Mouse (Mus musculus) forebrain, embryonic 11.5 days (tissue): ENCODE measurements around the gene Gas6. TPM values are rescaled to one million over a fixed set of nuclear protein-coding genes. Genes with fewer than 3 reads are reported as not detected.

Experiments used
- ATAC-seq: fragments of 200-750 bp; cut with Nextera tagmentation; replicated peaks from 2 replicates; pipeline ENCODE4 v1.8.0; 2017; ENCODE audit warnings: moderate TSS enrichment; ENCODE audit not compliant: low FRiP score
- DNase-seq: peaks from one replicate; pipeline ENCODE4 v3.0.0-alpha.2; 2017; ENCODE audit warnings: low spot score
- H3K27ac ChIP-seq: fragments of 300-500 bp; sonication (generic); 2 replicates; pipeline ENCODE4 v1.5.1; 2014; ENCODE audit warnings: low read depth, low read length
- H3K27me3 ChIP-seq: fragments of 300-500 bp; sonication (generic); 2 replicates; pipeline ENCODE4 v1.6.1; 2014; ENCODE audit warnings: mild to moderate bottlenecking, low read length, mixed read lengths; ENCODE audit not compliant: control insufficient read depth, insufficient read depth
- H3K36me3 ChIP-seq: fragments of 300-500 bp; sonication (generic); 2 replicates; pipeline ENCODE4 v1.6.1; 2014; ENCODE audit warnings: mild to moderate bottlenecking, low read length, moderate library complexity, mixed read lengths; ENCODE audit not compliant: control insufficient read depth, insufficient read depth
- H3K4me1 ChIP-seq: fragments of 300-500 bp; sonication (generic); replicated peaks from 2 replicates; pipeline ENCODE4 v1.6.1; 2014; ENCODE audit warnings: low read length, mixed read lengths; ENCODE audit not compliant: control insufficient read depth, insufficient read depth
- H3K4me2 ChIP-seq: fragments of 300-500 bp; sonication (generic); 2 replicates; pipeline ENCODE4 v1.6.1; 2014; ENCODE audit warnings: low read depth, mild to moderate bottlenecking, low read length, moderate library complexity, mixed read lengths; ENCODE audit not compliant: severe bottlenecking
- H3K4me3 ChIP-seq: fragments of 300-500 bp; sonication (generic); 2 replicates; pipeline ENCODE4 v1.5.1; 2014; ENCODE audit warnings: low read depth, low read length
- H3K9ac ChIP-seq: fragments of 300-500 bp; sonication (generic); 2 replicates; pipeline ENCODE4 v1.6.1; 2014; ENCODE audit warnings: low read length
- H3K9me3 ChIP-seq: fragments of 300-500 bp; sonication (generic); 2 replicates; pipeline ENCODE4 v1.6.1; 2016; ENCODE audit warnings: low read length, mixed read lengths; ENCODE audit not compliant: control insufficient read depth
- WGBS: fragments of 180-500 bp; shearing (Covaris S2); extraction: QIAGEN DNeasy Blood & Tissue Kit; methylation state at CpG from one replicate; pipeline ENCODE4 v1.1.7; 2014; 5-methylcytosine and 5-hydroxymethylcytosine counted together
- polyA plus RNA-seq: library from polyadenylated mRNA; unstranded; fragments of >200 nt; fragmentation: Nextera tagmentation; extraction: Ambion mirVana; gene quantifications from 2 replicates; pipeline ENCODE4 v1.2.1, GENCODE M21; 2014

Gas6 gene
- polyA plus RNA-seq, 1 experiment from 2014 or later = 9.8 TPM

DNA sequence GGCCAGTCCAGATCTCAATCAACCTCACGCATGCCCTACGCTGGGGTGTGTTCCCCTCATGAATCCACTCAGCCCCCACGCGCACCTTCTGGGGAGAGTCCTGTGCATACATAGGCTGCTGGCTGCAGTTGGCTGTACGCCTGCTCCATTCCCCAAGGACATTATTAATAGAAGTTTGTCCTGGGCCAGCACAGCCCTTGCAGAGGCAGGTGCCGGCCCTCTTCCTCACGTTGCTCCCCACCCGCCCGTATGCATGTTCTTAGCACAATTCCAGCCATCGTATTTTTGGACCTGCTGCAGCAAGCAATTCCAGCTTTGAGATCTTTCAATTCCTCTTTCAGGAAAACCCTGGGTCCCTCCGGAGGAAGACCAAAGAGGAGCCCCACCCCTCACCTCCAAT is 1.3 kb downstream of the Gas6 start:
- Histone ChIP-seq H3K4me2 (no peak overlapping the region), H3K27me3 (peaks cover 18% of the 10 kb centered on the region), H3K9me3 (no peaks in the 10 kb centered on the region), H3K9ac (no peak overlapping the region), H3K36me3 (no peaks in the 10 kb centered on the region), H3K27ac (no peak overlapping the region), H3K4me1 (0 out of 2 replicates have a peak, but pooled peaks cover 2% of the 10 kb centered on the region), H3K4me3 (no peak overlapping the region)
- ATAC-seq = no peak; the same call in 1 of the 2 replicates
- no peak for DNase-seq
- WGBS = 67% methylated on average over 11 of the region's 11 CpGs

DNA sequence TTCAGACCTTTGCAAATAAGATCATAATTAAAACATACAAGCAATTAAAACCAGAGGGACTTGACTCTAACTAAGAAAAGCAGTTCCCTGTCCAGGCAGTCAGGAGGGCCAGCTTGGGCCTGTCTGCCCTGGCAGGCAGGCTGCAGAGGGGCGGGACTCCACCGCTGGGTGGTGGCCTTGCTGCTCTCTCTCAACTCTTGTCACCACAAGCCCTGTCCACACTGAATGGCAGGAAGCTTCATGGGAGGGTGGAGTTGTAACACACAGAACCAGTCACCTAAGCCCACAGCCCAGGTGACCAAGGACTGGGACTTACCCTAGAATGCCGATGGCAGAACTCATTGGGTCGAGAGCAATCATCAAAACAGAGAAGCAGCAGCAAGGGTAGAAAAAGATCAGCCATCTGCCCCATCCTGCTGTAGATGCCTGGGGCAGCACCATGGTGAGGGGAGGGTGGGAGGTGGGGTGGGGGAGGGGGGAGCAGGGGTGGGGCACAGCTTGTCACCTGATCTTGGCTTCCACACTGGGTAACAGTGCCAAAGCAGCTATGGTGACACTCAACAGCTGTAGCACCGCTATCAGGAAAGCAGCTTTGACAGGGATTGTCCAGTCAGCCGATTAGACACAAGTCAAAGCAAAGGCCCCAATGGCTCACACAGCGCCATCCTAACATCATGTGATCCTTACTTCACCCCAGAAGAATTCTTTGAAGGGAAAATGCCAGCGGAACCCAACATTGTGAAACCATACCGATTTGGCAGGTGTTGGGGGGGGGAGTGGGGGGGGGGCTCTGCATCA is 1.9 kb downstream of the Gas6 start:
- ATAC-seq (no peak; the same call in 1 of the 2 replicates), DNase-seq (no peak)
- WGBS = 56% methylated on average over 9 of the region's 9 CpGs
- Histone ChIP-seq H3K4me3 (no peak overlapping the region), H3K4me1 (0 out of 2 replicates have a peak, but pooled peaks cover 2% of the 10 kb centered on the region), H3K4me2 (no peak overlapping the region), H3K27ac (no peak overlapping the region), H3K9me3 (no peaks in the 10 kb centered on the region), H3K27me3 (peaks cover 18% of the 10 kb centered on the region), H3K36me3 (no peaks in the 10 kb centered on the region), H3K9ac (no peak overlapping the region)

DNA sequence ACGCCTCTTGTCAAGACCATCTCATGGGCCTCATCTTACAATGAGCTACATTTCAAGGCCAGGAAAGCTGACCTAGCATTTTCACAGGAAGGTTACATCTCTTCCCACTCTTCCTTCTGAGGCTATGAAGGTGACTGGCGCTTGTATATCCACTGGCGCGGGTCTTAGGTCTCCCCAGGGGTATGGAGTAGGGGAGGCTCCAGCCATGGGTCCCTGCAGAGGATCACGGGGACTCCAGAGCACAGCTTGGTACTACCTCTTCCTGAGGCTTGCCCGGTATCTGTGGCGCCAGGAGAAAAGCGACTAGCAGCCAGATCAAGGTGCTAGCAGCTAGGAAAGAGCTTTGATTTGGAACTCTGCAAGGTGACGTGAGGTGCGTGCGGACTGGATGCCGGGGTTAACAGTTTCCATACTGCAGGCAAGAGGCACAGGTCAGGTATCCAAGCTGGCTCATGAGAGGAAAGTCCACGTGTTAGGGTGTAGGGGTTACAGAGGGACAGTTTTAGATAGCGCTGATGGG is 2.7 kb downstream of the Gas6 start:
- DNase-seq (no peak), ATAC-seq (no peak)
- Histone ChIP-seq H3K9me3 (no peaks in the 10 kb centered on the region), H3K4me2 (no peak overlapping the region), H3K27me3 (peaks cover 18% of the 10 kb centered on the region), H3K9ac (no peak overlapping the region), H3K4me1 (0 out of 2 replicates have a peak, but pooled peaks cover 2% of the 10 kb centered on the region), H3K4me3 (no peak overlapping the region), H3K36me3 (no peaks in the 10 kb centered on the region), H3K27ac (no peak overlapping the region)
- WGBS = 82% methylated on average over 14 of the region's 14 CpGs

DNA sequence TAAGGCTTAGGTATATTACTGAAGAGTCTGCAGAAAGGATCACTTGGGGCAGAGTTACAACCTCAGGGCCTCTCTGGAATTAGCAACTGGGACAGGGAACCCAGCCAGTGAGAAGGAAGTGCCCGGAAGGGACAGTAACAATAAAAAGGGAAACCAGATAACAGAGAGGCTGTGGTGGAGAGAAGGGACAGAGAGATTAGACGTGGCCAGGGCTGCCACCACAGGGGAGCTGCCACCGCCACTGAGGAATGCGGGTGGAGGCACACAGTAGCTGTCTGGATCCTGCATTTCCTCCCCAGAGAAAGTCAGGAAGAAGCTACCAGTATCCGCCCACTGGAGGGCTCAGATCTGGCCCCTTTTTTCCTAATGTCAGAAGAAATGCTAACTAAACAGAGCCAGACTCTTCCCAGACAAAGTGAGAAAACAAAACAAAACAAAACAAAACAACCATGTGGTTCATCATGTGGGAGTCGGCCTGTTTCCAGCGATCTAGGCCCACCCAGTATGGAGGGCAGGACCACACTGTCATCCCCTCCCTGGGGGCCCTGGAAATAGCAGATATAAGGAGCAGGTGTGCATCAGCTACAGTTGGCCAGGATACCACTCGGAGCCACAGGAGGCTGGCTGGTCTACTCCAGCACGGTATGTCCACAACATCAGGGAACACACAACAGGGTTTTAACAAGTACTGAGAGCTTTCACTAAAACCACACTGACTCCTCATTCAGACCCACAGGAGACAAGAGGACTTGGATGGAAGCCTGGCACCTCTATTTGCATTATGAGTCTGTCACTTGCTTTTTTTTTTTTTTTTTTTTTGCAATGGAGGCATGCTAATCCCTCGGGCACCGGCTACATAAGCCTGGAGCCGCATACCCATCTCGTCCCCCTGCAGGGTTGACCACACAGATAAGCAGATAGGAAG is 4.0 kb downstream of the Gas6 start:
- H3K27me3 ChIP-seq = peaks cover 18% of the 10 kb centered on the region
- WGBS = 47% methylated on average over 13 of the region's 13 CpGs
- H3K9ac ChIP-seq = no peak overlapping the region
- DNase-seq (no peak), ATAC-seq (no peak)
- H3K36me3 ChIP-seq = no peaks in the 10 kb centered on the region
- no peaks in the 10 kb centered on the region for H3K9me3 ChIP-seq
- no peak overlapping the region for H3K4me2 ChIP-seq
- H3K4me1 ChIP-seq = 0 out of 2 replicates have a peak, but pooled peaks cover 2% of the 10 kb centered on the region
- H3K4me3 ChIP-seq = no peak overlapping the region
- H3K27ac ChIP-seq = no peak overlapping the region

DNA sequence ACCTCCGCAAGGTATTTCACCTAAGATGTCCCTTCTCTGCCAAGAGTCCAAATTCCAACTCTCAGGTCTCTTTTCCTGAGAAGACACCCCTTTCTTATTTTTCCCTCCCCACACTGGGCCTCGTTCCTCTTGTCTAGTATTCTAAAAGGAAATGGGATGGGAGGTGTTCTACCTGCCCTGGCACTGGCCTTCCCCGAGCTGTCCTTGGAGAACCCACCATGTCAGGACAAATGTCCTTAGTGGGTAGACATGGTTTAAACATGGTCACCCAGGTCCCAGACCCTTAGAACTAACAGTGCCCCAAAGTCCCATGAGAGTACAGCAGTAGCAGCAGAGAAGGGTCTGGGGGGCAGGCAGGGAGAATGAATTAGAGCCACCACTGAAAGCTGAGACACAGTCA is 4.9 kb downstream of the Gas6 start:
- no peaks in the 10 kb centered on the region for H3K9me3 ChIP-seq
- no peak overlapping the region for H3K27ac ChIP-seq
- no peak overlapping the region for H3K9ac ChIP-seq
- H3K4me1 ChIP-seq = 0 out of 2 replicates have a peak, but pooled peaks cover 2% of the 10 kb centered on the region
- DNase-seq (no peak), ATAC-seq (no peak)
- H3K4me3 ChIP-seq = no peak overlapping the region
- no peaks in the 10 kb centered on the region for H3K36me3 ChIP-seq
- 88% methylated on average over 3 of the region's 3 CpGs for WGBS
- H3K4me2 ChIP-seq = no peak overlapping the region
- H3K27me3 ChIP-seq = peaks cover 15% of the 10 kb centered on the region

DNA sequence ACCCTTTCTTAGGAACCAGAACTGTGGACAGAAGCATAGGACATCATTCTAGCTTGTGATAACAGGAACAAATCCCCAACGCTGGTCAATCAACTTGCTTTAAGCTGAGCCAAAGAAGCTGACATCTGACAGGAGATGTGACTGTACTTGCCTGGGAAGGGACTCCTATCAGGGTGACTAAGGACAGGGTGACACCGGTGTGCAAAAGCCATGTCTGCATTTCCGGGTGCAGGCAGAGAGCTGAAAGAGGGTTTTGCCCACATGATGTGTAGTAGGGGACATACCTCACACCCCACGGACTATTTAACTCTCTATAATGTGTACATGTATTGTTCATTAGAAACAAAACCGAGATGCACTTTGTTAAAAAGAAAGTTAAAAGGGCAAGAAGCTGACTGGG is 11.1 kb downstream of the Gas6 start:
- no peaks in the 10 kb centered on the region for H3K27me3 ChIP-seq
- ATAC-seq (no peak), DNase-seq (no peak)
- H3K36me3 ChIP-seq = no peaks in the 10 kb centered on the region
- no peak overlapping the region for H3K27ac ChIP-seq
- H3K9ac ChIP-seq = no peak overlapping the region
- H3K4me1 ChIP-seq = no peaks in the 10 kb centered on the region
- WGBS = 87% methylated on average over 5 of the region's 5 CpGs
- no peak overlapping the region for H3K4me2 ChIP-seq
- no peaks in the 10 kb centered on the region for H3K9me3 ChIP-seq
- no peak overlapping the region for H3K4me3 ChIP-seq

DNA sequence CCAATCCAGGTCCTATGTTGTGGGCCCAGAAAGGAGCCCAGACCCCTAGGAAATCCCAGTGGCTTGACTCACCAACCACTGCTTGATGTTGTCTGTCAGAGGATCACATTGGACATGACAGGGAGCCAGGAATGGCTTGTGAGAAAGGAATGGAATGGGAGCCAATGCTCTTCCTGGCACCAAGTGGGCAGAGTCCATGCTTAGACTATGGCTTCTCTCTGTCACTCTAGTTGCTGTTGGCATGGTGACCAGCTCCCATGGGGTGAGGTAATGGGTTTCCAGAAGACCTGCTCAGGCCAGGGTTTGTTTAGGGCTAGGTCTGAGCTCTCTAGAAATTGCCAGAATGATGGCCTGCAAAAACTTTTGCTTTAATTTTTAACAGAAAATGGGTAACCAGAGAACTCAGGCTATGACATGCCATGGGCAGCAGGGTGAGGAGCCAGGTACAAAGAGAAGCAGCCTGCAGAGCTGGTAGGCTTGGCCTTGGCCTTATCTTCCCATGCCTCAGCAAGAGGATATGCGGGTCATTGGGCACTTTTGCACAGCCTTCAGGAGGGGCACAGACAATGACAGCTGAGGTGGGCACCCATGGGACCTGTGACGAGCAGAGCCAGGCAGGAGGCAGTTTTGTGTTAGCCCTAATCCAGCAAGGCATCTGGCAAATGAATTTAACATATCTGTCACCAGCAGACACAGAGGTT is 12.0 kb downstream of the Gas6 start:
- 79% methylated on average over 2 of the region's 2 CpGs for WGBS
- no peaks in the 10 kb centered on the region for H3K9me3 ChIP-seq
- H3K9ac ChIP-seq = no peak overlapping the region
- ATAC-seq (no peak), DNase-seq (no peak)
- no peak overlapping the region for H3K4me3 ChIP-seq
- no peaks in the 10 kb centered on the region for H3K36me3 ChIP-seq
- H3K4me1 ChIP-seq = no peaks in the 10 kb centered on the region
- no peak overlapping the region for H3K27ac ChIP-seq
- H3K4me2 ChIP-seq = no peak overlapping the region
- no peaks in the 10 kb centered on the region for H3K27me3 ChIP-seq

DNA sequence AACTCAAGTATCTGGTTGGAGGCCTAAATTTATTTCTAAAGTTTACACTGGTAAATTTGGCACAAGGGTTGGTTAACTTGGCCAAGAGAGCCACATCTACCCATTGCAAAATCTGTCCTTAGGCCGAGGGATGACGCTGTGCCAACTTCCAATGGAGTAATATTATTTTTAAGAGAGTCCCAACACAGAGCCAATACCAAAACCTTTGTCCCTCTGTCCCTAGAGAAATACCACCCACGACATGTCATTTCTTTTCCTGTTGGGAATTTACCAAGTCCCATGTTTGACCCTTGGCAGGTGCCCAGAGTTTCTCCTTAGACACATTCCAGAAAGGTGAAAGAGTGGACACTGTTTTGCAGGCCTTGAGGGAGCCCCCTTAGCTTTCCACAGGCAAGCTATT is 12.7 kb downstream of the Gas6 start:
- ATAC-seq (no peak), DNase-seq (no peak)
- Histone ChIP-seq H3K4me1 (no peaks in the 10 kb centered on the region), H3K9ac (no peak overlapping the region), H3K4me2 (no peak overlapping the region), H3K27me3 (no peaks in the 10 kb centered on the region), H3K4me3 (no peak overlapping the region), H3K27ac (no peak overlapping the region), H3K9me3 (no peaks in the 10 kb centered on the region), H3K36me3 (no peaks in the 10 kb centered on the region)
- 96% methylated on average over 3 of the region's 3 CpGs for WGBS
